Mouse (Mus musculus): ENCODE results near the gene Tasp1.

DNA sequence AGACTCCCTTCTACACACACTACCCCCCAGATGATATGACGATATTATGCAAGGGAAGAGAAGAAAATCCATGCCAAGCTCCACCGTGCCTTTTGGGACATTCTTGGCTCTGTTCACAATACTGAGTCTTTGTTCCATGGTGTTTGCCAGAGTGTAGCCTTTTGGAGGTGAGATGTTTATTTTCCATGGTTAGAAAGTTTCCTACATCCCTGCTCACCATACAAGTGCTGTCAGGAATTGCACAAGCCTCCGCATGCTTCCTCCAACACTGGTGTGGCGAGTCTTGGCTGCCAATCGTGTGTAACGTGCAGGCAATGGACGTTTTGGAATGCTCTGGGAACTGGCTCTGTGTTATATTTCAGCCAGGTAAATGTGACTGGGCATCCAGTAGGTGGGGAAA lies 262.6 kb downstream of the Tasp1 start:
- TF ChIP-seq ZMIZ1 (IDR thresholded peaks at IDR 0.05; ENCODE audit: low read depth, low read length) (no peak), NRF1 (IDR thresholded peaks at IDR 0.05; ENCODE audit: insufficient read depth, low read depth, low read length, poor library complexity, severe bottlenecking) (no peak), EP300 (IDR thresholded peaks at IDR 0.05; ENCODE audit: low read depth in 1 of 2, low read length in 2 of 2) (no peak), CTCF (IDR thresholded peaks at IDR 0.05 in 2 of 3, conservative IDR thresholded peaks at IDR 0.05 in 1 of 3; ENCODE audit: control insufficient read depth in 1 of 3, insufficient read depth in 1 of 3, low read depth in 2 of 3, low read length in 3 of 3, poor library complexity in 1 of 3, severe bottlenecking in 1 of 3) (no peak), NELFE (IDR thresholded peaks at IDR 0.05; ENCODE audit: low read depth, low read length) (no peak), POLR2A (IDR thresholded peaks at IDR 0.05; ENCODE audit: control insufficient read depth in 1 of 2, insufficient read depth in 1 of 2, low read depth in 1 of 2, low read length in 2 of 2, poor library complexity in 1 of 2) (no peak), RCOR1 (IDR thresholded peaks at IDR 0.05; ENCODE audit: low read depth, low read length) (no peak), SIN3A (IDR thresholded peaks at IDR 0.05; ENCODE audit: low read length) (no peak)
